ENCODE assay signal across 7 mouse cellular contexts in the genomic region with DNA sequence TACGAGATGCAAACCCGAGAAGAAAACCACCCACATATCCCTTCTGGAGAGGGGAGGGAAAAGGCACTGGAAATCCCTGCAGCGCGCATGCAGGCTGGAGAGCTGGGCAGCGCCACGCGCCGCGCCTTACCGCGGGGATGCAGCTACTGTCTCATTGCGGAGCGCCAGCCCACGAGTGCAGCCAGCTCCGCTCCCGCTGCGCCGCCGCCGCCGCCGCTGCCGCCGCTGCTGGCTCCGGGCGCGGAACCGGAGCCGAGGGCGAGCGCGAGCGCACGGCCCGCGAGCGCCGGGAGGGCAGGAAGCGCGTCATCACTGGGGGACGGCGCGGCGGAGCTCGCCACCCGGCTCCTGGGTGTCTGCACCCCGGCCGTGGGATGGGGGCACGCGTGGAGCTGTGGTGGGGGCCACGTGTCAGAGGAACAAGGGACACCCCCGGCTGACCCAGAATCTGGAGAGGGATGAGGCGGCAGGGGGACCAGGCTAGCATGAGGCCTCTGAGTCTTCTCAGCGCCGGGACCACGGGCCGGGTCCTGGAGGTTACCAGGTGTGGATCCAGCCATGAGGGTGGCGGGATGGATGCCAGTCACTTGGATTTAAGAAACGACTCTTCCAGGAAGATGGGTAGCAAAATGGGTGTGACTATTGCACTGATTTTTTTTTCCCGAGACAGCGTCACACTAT.
A peak's percentile ranks its signal among the peaks of the same experiment; 100 is the strongest.
DNase-seq lines count a peak whose midpoint lies in the region; ATAC-seq and TF ChIP-seq lines count a peak whose summit lies in the region.

No protein-coding gene starts in this region.

- H3K27me3 ChIP-seq in intestine, embryonic 14.5 days (replicated peaks; ENCODE audit: control insufficient read depth, insufficient read depth, low read length): no peaks in the 10 kb centered on the region; the same call in 1 of the 2 replicates
- peaks cover 18% of the 10 kb centered on the region for H3K27me3 ChIP-seq in midbrain, embryonic 11.5 days (ENCODE audit: control insufficient read depth, insufficient read depth, low read length)
- 0 out of 2 replicates have a peak, but pooled peaks cover 2% of the 10 kb centered on the region for H3K27me3 ChIP-seq in stomach, embryonic 14.5 days (ENCODE audit: control insufficient read depth, insufficient read depth, low read length)

- DNase-seq in adrenal gland, postnatal 25 days: peak; percentile 76
- peak; percentile 75 for DNase-seq in gastrocnemius, postnatal 14 days
- peak; percentile 88 for DNase-seq in intestine, embryonic 14.5 days (ENCODE audit: low spot score)
- peak; percentile 70 to 77 for DNase-seq in left cerebral cortex, postnatal 14 days (ENCODE audit: low spot score in 2 of 2)
- DNase-seq in midbrain, embryonic 11.5 days (ENCODE audit: low spot score, missing footprints): peak; percentile 97

- intact Hi-C loops in gastrocnemius, postnatal 14 days (cut with DNase I; ENCODE audit: low total_unique reads): no loop called here
- intact Hi-C loops in left cerebral cortex, postnatal 14 days (cut with DNase I): loop anchor here (5.0 kb wide), 1 partner anchor 317 kb away; no protein-coding TSS in a partner anchor

- no peaks in the 10 kb centered on the region for H3K36me3 ChIP-seq in intestine, embryonic 14.5 days (ENCODE audit: control insufficient read depth, insufficient read depth, low read length)
- H3K36me3 ChIP-seq in midbrain, embryonic 11.5 days (ENCODE audit: control insufficient read depth, insufficient read depth, low read length): no peaks in the 10 kb centered on the region
- H3K36me3 ChIP-seq in stomach, embryonic 14.5 days (ENCODE audit: control insufficient read depth, insufficient read depth, low read length): no peaks in the 10 kb centered on the region

- H3K4me3 ChIP-seq in cortical plate, adult 2 months (ENCODE audit: insufficient read depth, low read length): peak overlapping the region; percentile 79
- peak overlapping the region; percentile 87 for H3K4me3 ChIP-seq in intestine, embryonic 14.5 days (ENCODE audit: low read depth, low read length)
- H3K4me3 ChIP-seq in midbrain, embryonic 11.5 days (ENCODE audit: low read depth, low read length): peak overlapping the region; percentile 82
- peak overlapping the region; percentile 82 for H3K4me3 ChIP-seq in stomach, embryonic 14.5 days (ENCODE audit: low read depth, low read length)

- peak; percentile 39; the same call in 1 of the 2 replicates for TF ChIP-seq POLR2A in cortical plate, adult 2 months (IDR thresholded peaks at IDR 0.05; ENCODE audit: extremely low read depth, insufficient read depth, low read length)

- H3K4me2 ChIP-seq in intestine, embryonic 14.5 days (ENCODE audit: low read length): peak overlapping the region; percentile 97
- H3K4me2 ChIP-seq in midbrain, embryonic 11.5 days: peak overlapping the region; percentile 99
- H3K4me2 ChIP-seq in stomach, embryonic 14.5 days (replicated peaks; ENCODE audit: low read depth, low read length): peak overlapping the region; percentile 99

- WGBS in intestine, embryonic 14.5 days: under 1% methylated on average over 59 of the region's 61 CpGs
- WGBS in midbrain, embryonic 11.5 days: under 1% methylated on average over 61 of the region's 61 CpGs
- under 1% methylated on average over 58 of the region's 61 CpGs for WGBS in stomach, embryonic 14.5 days

- no peaks in the 10 kb centered on the region for H3K9me3 ChIP-seq in intestine, embryonic 14.5 days (ENCODE audit: control insufficient read depth, low read length)
- no peaks in the 10 kb centered on the region for H3K9me3 ChIP-seq in midbrain, embryonic 11.5 days (ENCODE audit: control insufficient read depth, low read length)
- no peaks in the 10 kb centered on the region for H3K9me3 ChIP-seq in stomach, embryonic 14.5 days (ENCODE audit: control insufficient read depth, low read depth, low read length)

- TF ChIP-seq CTCF in cortical plate, adult 2 months (IDR thresholded peaks at IDR 0.05; ENCODE audit: extremely low read depth, insufficient read depth, low read length): no peak

- H3K4me1 ChIP-seq in cortical plate, adult 2 months (ENCODE audit: control insufficient read depth, insufficient read depth, low read length): peaks cover 1% of the 10 kb centered on the region; the same call in 1 of the 2 replicates
- peaks cover 9% of the 10 kb centered on the region for H3K4me1 ChIP-seq in intestine, embryonic 14.5 days (replicated peaks; ENCODE audit: control insufficient read depth, insufficient read depth, low read length)
- peaks cover 2% of the 10 kb centered on the region for H3K4me1 ChIP-seq in midbrain, embryonic 11.5 days (ENCODE audit: control insufficient read depth, insufficient read depth, low read length)
- peaks cover 12% of the 10 kb centered on the region; the same call in 1 of the 2 replicates for H3K4me1 ChIP-seq in stomach, embryonic 14.5 days (ENCODE audit: control insufficient read depth, insufficient read depth, low read length)

- peak overlapping the region; percentile 56; the same call in 1 of the 2 replicates for H3K27ac ChIP-seq in cortical plate, adult 2 months (ENCODE audit: insufficient read depth, low read length)
- H3K27ac ChIP-seq in intestine, embryonic 14.5 days (ENCODE audit: low read depth): peak overlapping the region; percentile 78
- peak overlapping the region; percentile 8; the same call in 1 of the 2 replicates for H3K27ac ChIP-seq in midbrain, embryonic 11.5 days (ENCODE audit: low read depth, low read length)
- H3K27ac ChIP-seq in stomach, embryonic 14.5 days (ENCODE audit: low read length): peak overlapping the region; percentile 75

- ATAC-seq in intestine, embryonic 14.5 days (replicated peaks; ENCODE audit: low FRiP score, low TSS enrichment, low read depth): peak; percentile 80
- peak; percentile 86 for ATAC-seq in midbrain, embryonic 11.5 days (ENCODE audit: low FRiP score)
- ATAC-seq in stomach, embryonic 14.5 days (ENCODE audit: insufficient number of reproducible peaks, insufficient read depth, low FRiP score, low read depth): peak; percentile 80; the same call in 1 of the 2 replicates

- H3K9ac ChIP-seq in intestine, embryonic 14.5 days (ENCODE audit: low read length): peak overlapping the region; percentile 84
- peak overlapping the region; percentile 92 for H3K9ac ChIP-seq in midbrain, embryonic 11.5 days (ENCODE audit: low read length)
- H3K9ac ChIP-seq in stomach, embryonic 14.5 days (replicated peaks; ENCODE audit: low read depth, low read length): peak overlapping the region; percentile 61

Comparison
In these comparisons a context has a peak if more than half of its experiments do, and no peak if none do; other contexts are left out.
1. Peak in every context shown above with its lines: DNase-seq, ATAC-seq, H3K4me3 ChIP-seq and H3K27ac ChIP-seq.
2. H3K27ac ChIP-seq: peak in every context shown above with its lines; median percentile 78 in intestine, embryonic 14.5 days; 75 in stomach, embryonic 14.5 days; 56 in cortical plate, adult 2 months; 8 in midbrain, embryonic 11.5 days.